Mouse (Mus musculus) embryo, embryonic 9.5 days (tissue): ENCODE measurements around the gene Peg3.

Source experiments
- DNase-seq: peaks from one replicate; pipeline ENCODE4 v3.0.0-alpha.2; 2017; ENCODE audit errors: extremely low spot score

Peg3 gene

GRCm38 (mm10) chr7:6709396-6709795 is 20.8 kb downstream of the Peg3 start:
- DNase-seq = no peak

- DNase-seq = no peak
Measured at GRCm38 (mm10) chr7:6708451-6709180, 21.6 kb downstream of the Peg3 start.

- DNase-seq = no peak
Measured at GRCm38 (mm10) chr7:6707416-6708015, 22.7 kb downstream of the Peg3 start.

GRCm38 (mm10) chr7:6699230-6699629 is 31.0 kb downstream of the Peg3 start:
- no peak for DNase-seq

- peak; percentile 85 for DNase-seq
Measured at GRCm38 (mm10) chr7:6696241-6697045, 33.8 kb downstream of the Peg3 start, which contains the start of gene Zim1. Gene Zim1, minus strand, starts transcription at chr7:6696450.

- DNase-seq = no peak
Measured at GRCm38 (mm10) chr7:6685511-6685910, 44.7 kb downstream of the Peg3 start.

GRCm38 (mm10) chr7:6666726-6667125 is 63.5 kb downstream of the Peg3 start:
- no peak for DNase-seq

GRCm38 (mm10) chr7:6663430-6663829 is 66.8 kb downstream of the Peg3 start:
- no peak for DNase-seq

GRCm38 (mm10) chr7:6659605-6660004 is 70.6 kb downstream of the Peg3 start:
- DNase-seq = peak; percentile 57

GRCm38 (mm10) chr7:6658606-6659005 is 71.6 kb downstream of the Peg3 start:
- no peak for DNase-seq
